Comparison of ENCODE assay signal across 29 mouse cellular contexts in the genomic region with DNA sequence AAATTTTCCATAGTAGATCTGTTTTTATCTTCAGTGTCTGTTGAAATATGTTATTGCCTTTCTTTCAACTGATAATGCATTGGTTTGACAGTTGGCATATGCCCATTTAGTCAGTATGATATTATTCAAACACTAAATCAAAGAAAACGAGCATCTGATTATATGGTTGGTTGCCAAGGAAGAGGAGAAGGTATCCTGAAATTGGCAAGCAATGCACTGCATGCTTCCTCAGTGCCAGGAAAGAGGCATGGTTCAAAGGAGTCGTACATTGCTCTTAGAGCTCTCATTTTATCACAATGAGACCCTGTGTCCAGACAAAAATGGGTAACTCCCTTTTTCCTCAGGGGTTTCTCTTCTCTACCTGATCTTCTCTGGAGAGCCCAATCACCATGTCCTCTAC.
DNase-seq lines count a peak whose midpoint lies in the region; ATAC-seq and TF ChIP-seq lines count a peak whose summit lies in the region.
"Had no signal": no experiment of that assay in that cellular context is flagged by ENCODE, and none has a peak within 500 bp of the region (broad histone marks: within the 10 kb centered on the region; RNA-seq: fewer than 3 reads in every experiment).

No protein-coding gene starts in this region.

- no peaks in the 10 kb centered on the region for H3K9me3 ChIP-seq in forebrain, embryonic 14.5 days (replicated peaks; ENCODE audit: control insufficient read depth, low read length)
- no peaks in the 10 kb centered on the region for H3K9me3 ChIP-seq in forebrain, postnatal 0 days (ENCODE audit: low read length)
- H3K9me3 ChIP-seq: G1E; heart, embryonic 10.5 days; heart, embryonic 15.5 days; hindbrain, embryonic 12.5 days; liver, embryonic 12.5 days; neural tube, embryonic 13.5 days; stomach, embryonic 15.5 days had no signal

- H3K27ac ChIP-seq in forebrain, embryonic 14.5 days (ENCODE audit: low read depth, low read length) = no peak overlapping the region
- H3K27ac ChIP-seq in forebrain, postnatal 0 days (ENCODE audit: low read depth, low read length) = no peak overlapping the region
- H3K27ac ChIP-seq: heart, embryonic 10.5 days; heart, embryonic 15.5 days; hindbrain, embryonic 12.5 days; liver, embryonic 12.5 days; neural tube, embryonic 13.5 days; stomach, embryonic 15.5 days had no signal

- DNase-seq in forebrain, embryonic 14.5 days (ENCODE audit: low spot score) = peak; percentile 66
- DNase-seq in forebrain, postnatal 0 days = no peak
- peak; percentile 42 for DNase-seq in Muller cell, postnatal 12 days (ENCODE audit: inconsistent ontology term)
- DNase-seq in cerebellum, adult 11-12 months = peak; percentile 21
- DNase-seq in cerebellum, adult 9-11 months = peak; percentile 40
- no peak for DNase-seq in thymus, postnatal 14 days
- no peak for DNase-seq in ovary, postnatal 10 days (ENCODE audit: low spot score)
- no peak for DNase-seq in embryo, embryonic 10.5 days (ENCODE audit: low spot score)
- DNase-seq: adrenal gland, postnatal 25 days; gastrocnemius, postnatal 14 days; heart, postnatal 36 days; kidney, adult 9 months; kidney, postnatal 10 days; liver, postnatal 0 days; lung, postnatal 36 days; retina, postnatal 1 day; right cerebral cortex, postnatal 14 days; thymus, postnatal 25 days had no signal

- H3K4me1 ChIP-seq in forebrain, embryonic 14.5 days (ENCODE audit: control insufficient read depth, insufficient read depth, low read length) = peaks cover 5% of the 10 kb centered on the region
- no peaks in the 10 kb centered on the region for H3K4me1 ChIP-seq in forebrain, postnatal 0 days (ENCODE audit: insufficient read depth)
- H3K4me1 ChIP-seq: heart, embryonic 10.5 days; heart, embryonic 15.5 days; hindbrain, embryonic 12.5 days; liver, embryonic 12.5 days; stomach, embryonic 15.5 days had no signal

- H3K4me3 ChIP-seq in forebrain, embryonic 14.5 days (ENCODE audit: low read depth, low read length) = no peak overlapping the region
- H3K4me3 ChIP-seq in forebrain, postnatal 0 days (ENCODE audit: low read depth, low read length) = no peak overlapping the region
- H3K4me3 ChIP-seq: erythroblast, embryonic 14.5 days; heart, embryonic 10.5 days; heart, embryonic 15.5 days; hindbrain, embryonic 12.5 days; liver, embryonic 12.5 days; neural tube, embryonic 13.5 days; stomach, embryonic 15.5 days had no signal

- TF ChIP-seq CTCF in forebrain, postnatal 0 days (IDR thresholded peaks at IDR 0.05; ENCODE audit: low read depth) = no peak

- no peaks in the 10 kb centered on the region for H3K27me3 ChIP-seq in forebrain, embryonic 14.5 days (replicated peaks; ENCODE audit: control insufficient read depth, insufficient read depth, low read length)
- no peaks in the 10 kb centered on the region for H3K27me3 ChIP-seq in forebrain, postnatal 0 days (ENCODE audit: insufficient read depth, low read length)
- H3K27me3 ChIP-seq: heart, embryonic 15.5 days; hindbrain, embryonic 12.5 days; liver, embryonic 12.5 days; neural tube, embryonic 13.5 days; Patski; stomach, embryonic 15.5 days had no signal

- H3K36me3 ChIP-seq in forebrain, embryonic 14.5 days (ENCODE audit: control insufficient read depth, insufficient read depth, low read length) = no peaks in the 10 kb centered on the region
- H3K36me3 ChIP-seq in forebrain, postnatal 0 days (ENCODE audit: insufficient read depth) = no peaks in the 10 kb centered on the region
- H3K36me3 ChIP-seq: G1E; heart, embryonic 10.5 days; heart, embryonic 15.5 days; hindbrain, embryonic 12.5 days; liver, embryonic 12.5 days; neural tube, embryonic 13.5 days; stomach, embryonic 15.5 days had no signal

- H3K4me2 ChIP-seq in forebrain, embryonic 14.5 days (ENCODE audit: low read length) = no peak overlapping the region
- H3K4me2 ChIP-seq in forebrain, postnatal 0 days (ENCODE audit: low read depth) = no peak overlapping the region
- H3K4me2 ChIP-seq: heart, embryonic 15.5 days; hindbrain, embryonic 12.5 days; liver, embryonic 12.5 days; midbrain, embryonic 11.5 days; neural tube, embryonic 13.5 days; stomach, embryonic 15.5 days had no signal

- 31% methylated on average over 2 of the region's 2 CpGs for WGBS in forebrain, embryonic 14.5 days
- 31% methylated on average over 2 of the region's 2 CpGs for WGBS in forebrain, postnatal 0 days

- peak; percentile 46; the same call in 1 of the 2 replicates for ATAC-seq in forebrain, embryonic 14.5 days
- ATAC-seq in forebrain, postnatal 0 days = no peak
- ATAC-seq: intestine, postnatal 0 days; liver, embryonic 12.5 days; liver, postnatal 0 days; Patski had no signal

- H3K9ac ChIP-seq in forebrain, embryonic 14.5 days (ENCODE audit: low read length) = no peak overlapping the region
- H3K9ac ChIP-seq in forebrain, postnatal 0 days = no peak overlapping the region
- H3K9ac ChIP-seq: heart, embryonic 15.5 days; hindbrain, embryonic 12.5 days; liver, embryonic 12.5 days; liver, postnatal 0 days; neural tube, embryonic 13.5 days; stomach, embryonic 15.5 days had no signal

Comparison
In these comparisons a context has a peak if more than half of its experiments do, and no peak if none do; other contexts are left out.
1. DNase-seq: peak in forebrain, embryonic 14.5 days (single experiment), Muller cell, postnatal 12 days (single experiment), cerebellum, adult 11-12 months (single experiment) and cerebellum, adult 9-11 months (single experiment); none in forebrain, postnatal 0 days (single experiment), thymus, postnatal 14 days (single experiment), ovary, postnatal 10 days (single experiment) and embryo, embryonic 10.5 days (single experiment).